Mouse (Mus musculus) cerebellum, adult (tissue): ENCODE results near the gene Inka1.

Experiments used
- ATAC-seq: cut with Nextera tagmentation; 2 replicates; pipeline ENCODE4 v1.9.2; 2017; ENCODE audit warnings: mild to moderate bottlenecking, moderate library complexity, mixed read lengths; ENCODE audit not compliant: insufficient number of reproducible peaks, low FRiP score, low TSS enrichment

Inka1 gene

DNA sequence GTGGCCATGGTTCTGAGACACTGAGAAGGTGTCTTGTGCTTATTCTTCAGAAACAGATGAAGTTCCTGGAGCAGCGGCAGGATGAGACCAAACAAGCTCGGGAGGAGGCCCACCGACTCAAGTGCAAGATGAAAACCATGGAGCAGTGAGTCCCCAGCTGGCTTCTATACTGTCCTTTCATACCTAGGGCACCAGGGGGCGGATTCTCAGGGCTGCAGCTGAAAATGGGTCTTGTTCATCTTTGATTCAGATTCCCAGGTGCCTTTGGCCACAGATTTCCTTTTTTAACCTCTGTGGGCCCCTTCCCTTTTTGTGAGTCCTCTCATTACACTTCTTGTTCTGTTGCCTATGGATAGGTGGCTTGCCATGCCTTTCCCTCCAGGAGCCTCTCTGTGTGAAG is 24.8 kb downstream of the Inka1 start:
- ATAC-seq, result no peak

DNA sequence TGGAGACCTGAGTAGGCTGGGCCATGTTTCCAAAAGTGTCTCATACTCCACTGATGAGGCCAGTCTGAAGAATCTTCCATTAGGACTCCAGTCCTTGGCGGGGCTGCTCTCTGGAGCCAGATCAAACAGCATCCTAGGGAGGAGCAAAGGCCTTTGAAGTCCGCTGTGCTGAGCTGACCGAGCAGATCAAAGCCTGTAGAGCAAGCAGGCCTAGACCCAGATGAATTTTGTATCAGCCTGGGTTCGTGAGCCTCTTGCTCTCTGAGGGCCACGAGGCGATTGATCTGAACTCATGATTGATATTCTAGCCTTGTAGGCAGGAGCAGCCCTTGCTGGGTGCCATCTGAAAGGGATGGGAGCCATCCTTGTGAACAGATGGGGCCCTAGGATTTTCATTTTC is 25.8 kb downstream of the Inka1 start:
- no peak for ATAC-seq

- no peak for ATAC-seq
Measured at GRCm38 (mm10) chr9:107957141-107957540, 28.5 kb downstream of the Inka1 start.

GRCm38 (mm10) chr9:107955613-107956289 is 29.9 kb downstream of the Inka1 start:
- no peak for ATAC-seq

- ATAC-seq, result peak; percentile 85
Measured at GRCm38 (mm10) chr9:107950460-107951355, 35.0 kb downstream of the Inka1 start.

- ATAC-seq, result no peak
Measured at GRCm38 (mm10) chr9:107949922-107950235, 35.8 kb downstream of the Inka1 start, which contains the start of gene Traip. Gene Traip, plus strand, starts transcription at chr9:107950136.

- no peak for ATAC-seq
Measured at GRCm38 (mm10) chr9:107949184-107949921, 36.3 kb downstream of the Inka1 start.

GRCm38 (mm10) chr9:107947241-107948194 is 38.2 kb downstream of the Inka1 start:
- ATAC-seq, result 0 out of 2 replicates have a peak, but pooled peaks have one; percentile 17

DNA sequence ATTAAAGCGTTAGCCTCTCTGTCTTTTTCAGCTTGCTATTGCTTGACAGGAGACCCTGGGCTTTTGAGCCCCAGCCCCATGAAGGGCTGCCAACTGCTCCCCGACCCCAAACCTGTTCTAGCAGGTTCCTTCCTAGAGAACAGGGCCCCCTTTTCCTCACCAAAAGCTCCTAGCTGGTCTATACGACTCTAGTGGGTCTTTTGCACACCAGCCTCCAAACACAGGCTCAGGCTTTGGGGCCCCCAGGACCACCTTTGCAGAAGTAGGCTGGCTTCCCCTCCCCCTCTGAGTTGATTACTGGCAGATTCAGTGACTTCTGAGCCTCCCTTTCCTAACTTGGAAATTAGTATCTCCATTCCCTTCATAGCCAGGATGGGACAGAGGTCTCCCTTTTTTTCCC is 48.8 kb downstream of the Inka1 start:
- ATAC-seq, result no peak

GRCm38 (mm10) chr9:107936215-107936822 is 49.4 kb downstream of the Inka1 start:
- ATAC-seq, result no peak

DNA sequence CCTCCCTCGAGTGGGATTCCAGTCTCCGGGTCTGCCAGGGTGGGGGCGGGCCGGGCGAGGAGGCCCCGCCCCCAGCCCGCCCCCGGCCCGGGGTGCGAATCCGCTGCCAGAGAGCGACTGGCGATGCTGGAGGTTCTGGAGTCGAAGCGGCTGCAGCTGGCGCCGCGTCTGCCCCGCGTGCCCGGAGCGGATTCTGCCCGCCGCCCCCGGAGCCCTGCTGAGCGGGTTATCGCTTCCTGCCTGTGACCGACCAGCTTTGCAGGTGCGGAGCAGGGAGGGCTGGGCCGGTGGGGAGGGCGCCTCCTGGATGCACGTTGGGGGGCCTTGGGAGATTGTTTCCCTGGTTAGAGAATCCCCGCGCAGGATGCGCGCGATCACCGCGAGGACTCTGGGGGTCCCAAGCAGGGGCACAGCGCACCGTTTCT is 49.9 kb downstream of the Inka1 start:
- ATAC-seq, result no peak

GRCm38 (mm10) chr9:107935374-107935773 is 50.3 kb downstream of the Inka1 start, which contains the start of gene Camkv:
Gene Camkv, plus strand, starts transcription at chr9:107935674.
- no peak for ATAC-seq
